Mouse (Mus musculus): Measurements from ENCODE around the gene Doxl2. TPM values are rescaled to one million over a fixed set of nuclear protein-coding genes. Genes with fewer than 3 reads are reported as not detected.

The Doxl2 gene
- polyA plus RNA-seq, 1 experiment, result 0.04 TPM

DNA sequence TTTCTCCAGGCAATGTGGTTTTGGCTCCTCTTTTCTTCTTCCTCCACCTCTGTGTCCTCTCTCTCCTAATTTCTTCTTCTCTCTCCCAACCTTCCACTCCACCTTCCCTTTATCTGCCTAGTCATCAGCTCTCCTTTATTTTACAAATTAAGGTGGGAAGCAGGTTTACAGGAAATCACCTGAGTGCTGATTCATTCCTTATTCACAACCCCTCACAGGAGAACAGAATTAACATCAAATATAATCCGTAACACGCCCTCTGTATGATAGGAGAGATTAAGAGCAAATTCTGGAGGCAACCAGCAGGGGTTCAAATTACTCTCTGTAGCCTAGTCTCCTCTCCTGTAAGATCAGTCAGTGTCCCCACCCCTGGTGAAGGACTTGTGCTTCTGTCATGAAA lies 47.6 kb downstream of the Doxl2 start:
- Histone ChIP-seq H3K9me3 (ENCODE audit: control insufficient read depth, low read length) (no peaks in the 10 kb centered on the region), H3K4me1 (ENCODE audit: control insufficient read depth) (no peaks in the 10 kb centered on the region), H3K4me3 (replicated peaks) (no peak overlapping the region), H3K36me3 (ENCODE audit: control insufficient read depth) (no peaks in the 10 kb centered on the region), H3K27me3 (ENCODE audit: control insufficient read depth) (no peaks in the 10 kb centered on the region)
- TF ChIP-seq GATA1 (IDR thresholded peaks at IDR 0.05; ENCODE audit: low read length) (no peak), TAL1 (IDR thresholded peaks at IDR 0.05; ENCODE audit: low read length) (no peak)

DNA sequence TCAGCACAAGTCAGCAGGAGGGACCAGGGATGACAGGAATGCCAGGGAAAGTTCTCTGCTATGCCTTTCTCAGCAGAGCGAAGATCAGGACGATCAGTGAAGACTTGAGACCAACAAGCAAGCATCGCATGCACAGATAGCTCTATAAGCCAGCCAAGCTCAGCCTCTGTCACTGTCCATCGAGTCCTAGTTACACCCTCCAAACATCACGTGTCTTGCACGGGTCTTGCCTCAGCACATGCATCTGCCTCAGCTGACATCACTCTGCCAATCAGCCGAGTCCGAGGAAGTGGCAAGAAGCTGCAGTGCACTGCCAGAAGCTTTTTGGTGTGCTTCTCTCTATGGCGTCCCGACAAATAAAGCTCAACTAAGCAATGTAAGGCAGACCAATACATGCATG lies 48.6 kb downstream of the Doxl2 start:
- Histone ChIP-seq H3K4me1 (ENCODE audit: control insufficient read depth) (no peaks in the 10 kb centered on the region), H3K9me3 (ENCODE audit: control insufficient read depth, low read length) (no peaks in the 10 kb centered on the region), H3K36me3 (ENCODE audit: control insufficient read depth) (no peaks in the 10 kb centered on the region), H3K4me3 (replicated peaks) (no peak overlapping the region), H3K27me3 (ENCODE audit: control insufficient read depth) (no peaks in the 10 kb centered on the region)
- TF ChIP-seq TAL1 (IDR thresholded peaks at IDR 0.05; ENCODE audit: low read length) (no peak), GATA1 (IDR thresholded peaks at IDR 0.05; ENCODE audit: low read length) (no peak)

- Histone ChIP-seq H3K4me1 (ENCODE audit: control insufficient read depth) (no peaks in the 10 kb centered on the region), H3K4me3 (replicated peaks) (no peak overlapping the region), H3K36me3 (ENCODE audit: control insufficient read depth) (no peaks in the 10 kb centered on the region), H3K27me3 (ENCODE audit: control insufficient read depth) (no peaks in the 10 kb centered on the region), H3K9me3 (ENCODE audit: control insufficient read depth, low read length) (no peaks in the 10 kb centered on the region)
- no peak for TF ChIP-seq GATA1 (IDR thresholded peaks at IDR 0.05; ENCODE audit: low read length)
- TF ChIP-seq TAL1 (IDR thresholded peaks at IDR 0.05; ENCODE audit: low read length), result no peak
Measured at GRCm38 (mm10) chr6:49025290-49025689, 50.5 kb downstream of the Doxl2 start.

GRCm38 (mm10) chr6:49026496-49026895 lies 51.7 kb downstream of the Doxl2 start:
- no peaks in the 10 kb centered on the region for H3K9me3 ChIP-seq (ENCODE audit: control insufficient read depth, low read length)
- H3K36me3 ChIP-seq (ENCODE audit: control insufficient read depth), result no peaks in the 10 kb centered on the region
- no peak overlapping the region for H3K4me3 ChIP-seq (replicated peaks)
- TF ChIP-seq GATA1 (IDR thresholded peaks at IDR 0.05; ENCODE audit: low read length) (no peak), TAL1 (IDR thresholded peaks at IDR 0.05; ENCODE audit: low read length) (no peak)
- no peaks in the 10 kb centered on the region for H3K27me3 ChIP-seq (ENCODE audit: control insufficient read depth)
- H3K4me1 ChIP-seq (ENCODE audit: control insufficient read depth), result no peaks in the 10 kb centered on the region

GRCm38 (mm10) chr6:49028019-49028418 lies 53.3 kb downstream of the Doxl2 start:
- no peak for TF ChIP-seq GATA1 (IDR thresholded peaks at IDR 0.05; ENCODE audit: low read length)
- Histone ChIP-seq H3K4me3 (replicated peaks) (no peak overlapping the region), H3K9me3 (ENCODE audit: control insufficient read depth, low read length) (no peaks in the 10 kb centered on the region), H3K36me3 (ENCODE audit: control insufficient read depth) (no peaks in the 10 kb centered on the region), H3K4me1 (ENCODE audit: control insufficient read depth) (no peaks in the 10 kb centered on the region), H3K27me3 (ENCODE audit: control insufficient read depth) (no peaks in the 10 kb centered on the region)

Other genes starting within 250 kb of the Doxl2 start
- gene Gimap1, start 235.9 kb upstream of the Doxl2 start, polyA plus RNA-seq (2012), result 0.02 and 0.03 TPM in 2 replicates
- 0.04 and 0.05 TPM in 2 replicates for gene Gimap5, start 228.8 kb upstream of the Doxl2 start, polyA plus RNA-seq (2012)
- gene Gimap3, start 204.1 kb upstream of the Doxl2 start, polyA plus RNA-seq (2012), result 0.02 TPM in 1 of 2 replicates, not detected in the other
- gene Tmem176a, start 134.0 kb upstream of the Doxl2 start, polyA plus RNA-seq (2012), result 0.32 and 0.81 TPM in 2 replicates
- gene Tmem176b, start 133.5 kb upstream of the Doxl2 start, polyA plus RNA-seq (2012), result 0.10 and 0.18 TPM in 2 replicates
- not detected in 2 replicates for gene Aoc1, start 102.1 kb upstream of the Doxl2 start, polyA plus RNA-seq (2012)
- gene 1600015I10Rik, start 45.1 kb upstream of the Doxl2 start, polyA plus RNA-seq (2012), result not detected in 2 replicates
- gene Svs1, start 11.9 kb downstream of the Doxl2 start, polyA plus RNA-seq (2012), result not detected in 2 replicates
- 0.03 and 0.07 TPM in 2 replicates for gene Gpnmb, start 61.6 kb downstream of the Doxl2 start, polyA plus RNA-seq (2012)
- 2.9 and 4.5 TPM in 2 replicates for gene Malsu1, start 98.8 kb downstream of the Doxl2 start, polyA plus RNA-seq (2012)
- gene Igf2bp3, start 240.0 kb downstream of the Doxl2 start, polyA plus RNA-seq (2012), result 0.48 and 0.58 TPM in 2 replicates

All from erythroblast, embryonic 14.5 days (primary cell).